Mouse (Mus musculus) C2C12 (cell line): ENCODE results near the gene Traf3ip1. TPM values are rescaled to one million over a fixed set of nuclear protein-coding genes. Genes with fewer than 3 reads are reported as not detected.
A peak's percentile ranks its signal among the peaks of the same experiment; 100 is the strongest.

Experiments
- H3K27me3 ChIP-seq: one replicate; pipeline ENCODE4 v1.6.1; 2011; ENCODE audit not compliant: control insufficient read depth, insufficient read depth, insufficient read length
- H3K36me3 ChIP-seq: one replicate; pipeline ENCODE4 v1.6.1; 2011; ENCODE audit not compliant: control insufficient read depth, insufficient read depth
- H3K4me3 ChIP-seq: one replicate; pipeline ENCODE4 v1.5.1; 2011; ENCODE audit warnings: mild to moderate bottlenecking, control low read depth; ENCODE audit not compliant: poor library complexity, insufficient read depth, severe bottlenecking
- H3K79me2 ChIP-seq: one replicate; pipeline ENCODE4 v1.6.1; 2011; ENCODE audit not compliant: control insufficient read depth, insufficient read depth
- H3K79me3 ChIP-seq: one replicate; pipeline ENCODE4 v1.6.1; 2011; ENCODE audit warnings: low read depth, control low read depth
- H3ac ChIP-seq: one replicate; pipeline ENCODE3; 2011; ENCODE audit warnings: low read depth; ENCODE audit not compliant: control insufficient read depth, insufficient read length
- CEBPB ChIP-seq: IDR thresholded peaks from one replicate; pipeline ENCODE4 v1.6.1; 2011; ENCODE audit warnings: low read depth, mild to moderate bottlenecking, control low read depth, moderate library complexity
- CTCF ChIP-seq: IDR thresholded peaks from one replicate; pipeline ENCODE4 v1.5.1; 2011; ENCODE audit not compliant: control insufficient read depth, insufficient read depth, insufficient read length
- FOSL1 ChIP-seq: IDR thresholded peaks from one replicate; pipeline ENCODE4 v1.8.0; 2011; ENCODE audit warnings: mild to moderate bottlenecking, low read length; ENCODE audit not compliant: poor library complexity, insufficient read depth, severe bottlenecking
- MAX ChIP-seq: IDR thresholded peaks from one replicate; pipeline ENCODE4 v1.6.1; 2011; ENCODE audit warnings: mild to moderate bottlenecking, control low read depth
- MYOD1 ChIP-seq: IDR thresholded peaks from one replicate; pipeline ENCODE4 v1.6.1; 2011; ENCODE audit warnings: low read depth; ENCODE audit not compliant: control insufficient read depth, insufficient read length
- MYOG ChIP-seq: IDR thresholded peaks from one replicate; pipeline ENCODE4 v1.6.1; 2011; ENCODE audit not compliant: control insufficient read depth, insufficient read length; ENCODE audit errors: extremely low read depth
- USF1 ChIP-seq: IDR thresholded peaks from one replicate; pipeline ENCODE4 v1.6.1; 2011; ENCODE audit warnings: low read depth, mild to moderate bottlenecking, control low read depth, moderate library complexity
- polyA plus RNA-seq: library from polyadenylated mRNA; unstranded; fragments of >200 nt; fragmentation: generic; extraction: Trizol; gene quantifications from one replicate; pipeline ENCODE4 v1.2.1, GENCODE M21; 2012; ENCODE audit warnings: missing spikeins

Traf3ip1 gene
- polyA plus RNA-seq, 1 experiment = 6.0 TPM

GRCm38 (mm10) chr1:91456301-91456801, 38.1 kb upstream of the Traf3ip1 start:
- TF ChIP-seq CTCF (no peak), FOSL1 (no peak), MAX (no peak)
- Histone ChIP-seq H3ac (no peak overlapping the region), H3K36me3 (no peaks in the 10 kb centered on the region), H3K27me3 (no peaks in the 10 kb centered on the region), H3K79me2 (no peaks in the 10 kb centered on the region), H3K4me3 (no peak overlapping the region), H3K79me3 (peaks cover 2% of the 10 kb centered on the region)

DNA sequence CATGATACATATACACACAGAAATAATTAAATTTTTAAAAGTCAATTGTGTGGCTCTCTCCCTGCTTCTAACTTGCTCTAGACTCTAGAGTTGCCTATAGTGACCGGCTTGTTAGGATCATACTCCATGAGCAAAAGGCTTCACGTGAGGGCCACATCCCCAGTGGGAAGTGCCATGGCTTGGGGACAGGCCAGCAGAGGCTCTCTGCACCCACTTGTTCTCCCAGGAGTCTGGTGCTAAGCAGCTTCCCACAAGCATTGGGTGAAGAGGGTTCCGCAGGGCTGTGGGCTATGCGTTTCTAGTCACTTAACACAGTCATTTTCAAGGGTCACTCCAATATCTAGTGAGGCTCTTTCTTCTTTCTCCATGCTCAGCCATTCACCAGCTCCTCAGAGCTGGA, 37.3 kb upstream of the Traf3ip1 start:
- H3K79me2 ChIP-seq = no peaks in the 10 kb centered on the region
- H3K27me3 ChIP-seq = no peaks in the 10 kb centered on the region
- no peak overlapping the region for H3ac ChIP-seq
- H3K4me3 ChIP-seq = no peak overlapping the region
- H3K79me3 ChIP-seq = peaks cover 2% of the 10 kb centered on the region
- TF ChIP-seq USF1 = no peak
- no peak for TF ChIP-seq MYOD1
- TF ChIP-seq MAX = no peak
- TF ChIP-seq CEBPB = no peak
- no peak for TF ChIP-seq MYOG
- TF ChIP-seq FOSL1 = no peak
- TF ChIP-seq CTCF = no peak
- H3K36me3 ChIP-seq = no peaks in the 10 kb centered on the region

GRCm38 (mm10) chr1:91457698-91458097, 36.7 kb upstream of the Traf3ip1 start:
- H3ac ChIP-seq = no peak overlapping the region
- no peaks in the 10 kb centered on the region for H3K79me2 ChIP-seq
- no peak overlapping the region for H3K4me3 ChIP-seq
- no peaks in the 10 kb centered on the region for H3K27me3 ChIP-seq
- peaks cover 2% of the 10 kb centered on the region for H3K79me3 ChIP-seq
- H3K36me3 ChIP-seq = no peaks in the 10 kb centered on the region
- TF ChIP-seq MAX = no peak
- no peak for TF ChIP-seq FOSL1
- TF ChIP-seq MYOG = no peak
- no peak for TF ChIP-seq CTCF
- no peak for TF ChIP-seq MYOD1
- no peak for TF ChIP-seq USF1
- no peak for TF ChIP-seq CEBPB

GRCm38 (mm10) chr1:91458223-91458861, 36.1 kb upstream of the Traf3ip1 start:
- TF ChIP-seq CTCF = no peak
- no peak for TF ChIP-seq MYOG
- no peak for TF ChIP-seq USF1
- no peak for TF ChIP-seq MYOD1
- no peak for TF ChIP-seq CEBPB
- no peak for TF ChIP-seq FOSL1
- TF ChIP-seq MAX = no peak
- Histone ChIP-seq H3ac (peak overlapping the region; percentile 58), H3K27me3 (no peaks in the 10 kb centered on the region), H3K79me3 (peaks cover 2% of the 10 kb centered on the region), H3K4me3 (peak overlapping the region; percentile 44), H3K36me3 (no peaks in the 10 kb centered on the region), H3K79me2 (no peaks in the 10 kb centered on the region)

DNA sequence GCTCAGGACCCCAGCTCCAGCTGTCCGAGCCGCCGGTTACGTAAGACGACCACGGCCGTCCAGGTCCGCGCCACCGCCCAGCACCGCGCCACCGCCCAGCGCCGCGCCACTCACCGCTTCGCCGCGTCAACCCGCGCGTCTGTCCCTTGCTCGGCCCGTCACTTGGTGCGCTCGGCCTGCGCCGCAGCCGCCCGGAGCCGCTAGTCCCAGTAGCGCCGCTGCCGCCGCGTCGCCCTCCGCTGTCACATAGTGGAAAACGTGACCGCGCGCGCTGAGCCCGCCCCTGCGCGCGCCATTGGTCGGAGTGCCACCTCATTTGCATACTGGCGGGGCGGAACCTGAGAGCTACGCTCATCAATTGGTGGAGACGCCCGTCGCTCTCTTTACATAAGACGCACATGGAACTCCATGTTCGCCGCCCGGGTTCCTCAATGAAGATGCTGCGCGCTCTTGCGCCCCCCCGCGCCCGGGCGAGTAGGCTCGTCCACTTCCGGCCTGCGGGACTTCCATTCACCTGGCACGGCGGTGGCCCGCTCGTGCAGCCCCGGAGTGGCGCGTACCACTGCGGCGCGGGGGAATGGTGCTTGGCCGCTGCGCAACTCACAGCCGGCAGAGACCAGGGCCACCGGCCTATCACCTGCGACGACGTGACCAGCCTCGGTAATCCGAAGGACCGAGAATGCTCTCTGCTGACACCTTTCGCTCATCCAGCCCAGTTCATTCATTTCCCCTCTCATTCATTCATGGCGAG, 35.2 kb upstream of the Traf3ip1 start, which contains the start of gene Per2:
TSS of gene Per2 (minus strand) at position 266 of the 751 bp plus-strand sequence.
- H3K4me3 ChIP-seq = peak within 1 kb of the TSS; percentile 44
- H3K27me3 ChIP-seq = no peaks in the 10 kb centered on the region
- no peaks in the 10 kb centered on the region for H3K79me2 ChIP-seq
- no peak for TF ChIP-seq CEBPB
- TF ChIP-seq MYOG = no peak
- TF ChIP-seq MYOD1 = no peak
- peak; percentile 43 for TF ChIP-seq CTCF
- TF ChIP-seq MAX = peak; percentile 98
- no peak for TF ChIP-seq USF1
- TF ChIP-seq FOSL1 = no peak
- H3K36me3 ChIP-seq = no peaks in the 10 kb centered on the region
- peak within 1 kb of the TSS; percentile 58 for H3ac ChIP-seq
- peaks cover 2% of the 10 kb centered on the region for H3K79me3 ChIP-seq

DNA sequence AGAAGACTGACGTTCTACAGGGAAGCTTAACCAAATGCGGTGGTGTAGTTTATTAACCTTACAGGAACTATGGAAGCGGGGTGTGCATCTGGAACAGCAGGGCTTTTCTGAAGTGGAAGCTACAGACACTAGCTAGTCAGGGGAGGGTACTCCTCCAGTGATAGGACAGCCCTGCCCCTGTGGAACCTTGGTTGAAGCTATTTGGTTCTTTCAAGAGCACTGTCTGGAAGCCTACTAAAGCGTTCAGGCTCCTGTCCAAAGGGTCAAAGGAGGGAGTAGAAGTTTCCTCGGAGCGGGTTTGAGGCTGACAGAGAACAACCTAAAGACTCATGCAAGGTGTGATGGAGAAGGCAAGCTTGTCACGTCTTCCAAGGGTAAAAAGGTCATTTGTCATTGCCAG, 34.4 kb upstream of the Traf3ip1 start:
- H3ac ChIP-seq = no peak overlapping the region
- no peaks in the 10 kb centered on the region for H3K36me3 ChIP-seq
- H3K79me2 ChIP-seq = no peaks in the 10 kb centered on the region
- H3K79me3 ChIP-seq = peaks cover under 1% of the 10 kb centered on the region
- TF ChIP-seq USF1 = no peak
- no peak for TF ChIP-seq CEBPB
- TF ChIP-seq CTCF = no peak
- no peak for TF ChIP-seq FOSL1
- TF ChIP-seq MYOG = no peak
- no peak for TF ChIP-seq MAX
- TF ChIP-seq MYOD1 = no peak
- H3K27me3 ChIP-seq = no peaks in the 10 kb centered on the region
- H3K4me3 ChIP-seq = peak overlapping the region; percentile 16
